Mouse (Mus musculus): ENCODE measurements at regions not wholly inside any gene's neighbourhood (a gene's known extent, or its start where the extent isn't known, plus 50 kb on each side); places are given as distances from the start of the nearest gene placed in this dataset.

GRCm38 (mm10) chr10:93389276-93389675 lies 63.9 kb upstream of the Lta4h start:
- no peak for TF ChIP-seq CTCF (IDR thresholded peaks at IDR 0.05; ENCODE audit: low read depth)
- TF ChIP-seq EP300 (IDR thresholded peaks at IDR 0.05; ENCODE audit: low read depth): no peak
